Mouse (Mus musculus) T-cell, adult 2 months (primary cell): ENCODE results near the gene Fam98a.

Experiments
- DNase-seq: peaks from one replicate; pipeline ENCODE4 v3.0.0; 2022; ENCODE audit warnings: low spot score

Gene Fam98a

DNA sequence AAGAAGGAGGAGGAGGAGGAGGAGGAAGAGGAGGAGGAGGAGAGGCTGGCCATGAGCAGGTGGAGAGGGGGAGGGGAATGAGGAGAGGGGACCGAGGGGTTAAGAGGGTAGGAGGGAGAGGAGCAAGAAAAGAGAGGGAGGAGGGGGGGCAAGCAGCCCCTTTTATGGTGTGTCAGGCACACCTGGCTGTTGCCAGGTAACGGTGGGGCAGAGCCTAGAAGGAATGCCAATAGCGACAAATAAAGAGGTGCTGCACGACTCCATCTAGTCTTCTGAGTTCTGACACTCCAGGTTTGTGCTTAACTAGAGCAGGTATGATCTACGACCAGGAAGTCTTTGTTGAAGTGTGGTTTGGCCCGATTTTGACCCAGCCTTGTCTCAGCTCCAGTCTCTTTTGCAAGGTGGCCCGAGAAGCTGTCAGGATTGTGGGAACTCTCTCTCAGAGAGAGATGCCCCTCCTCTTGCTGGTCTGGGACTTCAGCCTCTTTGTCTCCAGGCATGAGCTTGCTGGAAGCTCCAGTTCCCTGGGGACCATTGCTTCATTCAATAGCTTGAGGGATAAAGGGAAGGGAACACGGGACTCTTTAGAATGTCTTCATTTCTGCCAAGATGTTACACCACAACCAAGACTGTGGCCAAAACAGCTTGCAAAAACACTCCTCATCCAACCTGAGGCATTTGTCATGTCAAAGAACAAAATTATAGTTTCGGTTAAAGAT, 29.2 kb downstream of the Fam98a start:
- no peak for DNase-seq

DNA sequence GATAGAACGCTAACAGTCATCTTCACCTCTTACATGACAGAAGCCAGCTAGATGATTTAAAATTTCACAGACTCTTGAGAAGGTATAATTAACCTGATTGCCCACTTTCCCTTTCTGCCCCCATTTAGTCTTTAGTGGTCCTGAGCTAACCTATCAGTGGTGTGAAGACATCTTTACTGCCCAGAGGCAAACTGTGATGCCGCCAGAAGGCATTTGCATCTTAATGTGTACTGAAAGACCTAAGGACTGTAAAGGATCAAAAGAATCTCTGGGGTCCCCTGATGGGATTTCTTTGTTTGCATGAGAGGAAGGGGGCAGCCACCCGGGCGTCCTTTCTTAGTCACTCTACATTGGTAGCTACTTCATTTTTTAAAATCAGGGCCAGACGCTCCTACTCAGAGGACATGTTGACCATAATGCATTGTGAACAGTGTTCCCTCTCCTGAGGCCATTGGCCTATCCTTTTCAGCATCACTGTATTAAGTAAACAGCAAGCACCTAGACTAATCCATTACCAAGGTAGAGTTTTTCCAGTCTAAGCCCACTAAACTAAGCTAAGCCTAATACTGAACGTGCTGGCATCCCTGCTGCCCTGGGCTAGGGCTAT, 30.4 kb downstream of the Fam98a start:
- no peak for DNase-seq

DNA sequence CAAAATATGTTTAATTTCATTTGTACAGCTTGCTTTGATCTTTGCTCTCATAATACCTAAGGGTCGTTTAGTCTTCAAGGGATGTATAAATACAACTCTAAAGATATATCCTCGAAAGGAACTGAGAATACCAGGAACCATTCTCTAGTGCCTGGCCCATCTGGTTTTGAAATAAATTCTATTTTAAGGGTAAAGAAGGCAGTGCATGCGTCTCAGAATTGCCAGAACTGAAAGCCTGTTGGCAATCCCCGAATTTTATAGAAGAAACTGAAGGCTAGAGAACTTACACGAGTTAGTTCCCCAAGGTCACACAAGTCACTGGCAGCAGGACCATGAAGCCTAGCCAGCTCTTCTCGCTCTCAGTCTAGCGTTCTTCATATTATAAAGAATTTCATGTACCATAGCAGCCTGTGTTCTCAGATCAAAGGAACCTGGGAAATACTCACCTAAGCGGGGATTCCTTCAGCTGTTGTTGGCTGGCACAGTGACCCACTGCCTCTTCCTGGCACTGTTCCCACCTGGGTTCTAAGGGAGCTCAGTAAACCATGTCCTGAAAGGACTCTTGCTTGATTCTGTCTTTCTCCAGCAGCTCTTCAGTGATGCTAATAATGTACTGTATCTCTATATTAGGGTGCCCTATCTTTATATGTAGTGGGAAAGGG, 32.4 kb downstream of the Fam98a start:
- DNase-seq, result no peak

DNA sequence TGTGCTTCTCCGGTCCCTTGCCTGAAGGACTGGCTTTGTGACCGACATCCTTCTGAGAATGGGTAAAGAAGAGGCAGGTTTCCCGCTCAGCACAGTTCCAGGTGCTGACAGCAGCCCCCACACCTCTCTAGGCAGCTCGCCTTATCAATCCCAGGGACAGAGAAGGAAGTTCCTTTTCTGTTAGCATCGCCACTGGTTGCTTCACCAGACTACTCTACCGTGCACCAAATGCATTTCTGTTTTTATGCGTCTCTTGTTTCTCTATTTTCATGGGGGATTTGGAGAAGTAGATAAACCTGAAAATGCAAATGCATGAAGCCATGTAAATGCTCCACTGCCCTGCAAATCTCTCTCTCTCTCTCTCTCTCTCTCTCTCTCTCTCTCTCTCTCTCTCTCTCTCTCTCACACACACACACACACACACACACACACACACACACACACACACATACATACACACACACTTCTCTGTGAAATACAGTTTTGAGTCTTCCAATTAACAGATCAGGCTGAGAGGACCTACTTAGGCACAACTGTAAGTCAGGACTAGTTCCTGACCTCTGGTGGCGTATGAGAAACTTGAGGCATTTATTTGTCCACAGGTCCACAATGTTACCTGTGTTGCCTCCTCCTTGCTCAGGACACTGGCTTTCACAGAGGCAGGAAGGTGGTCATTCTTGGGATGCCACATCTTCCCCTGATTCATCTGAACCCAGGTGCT, 33.4 kb downstream of the Fam98a start:
- DNase-seq, result no peak

DNA sequence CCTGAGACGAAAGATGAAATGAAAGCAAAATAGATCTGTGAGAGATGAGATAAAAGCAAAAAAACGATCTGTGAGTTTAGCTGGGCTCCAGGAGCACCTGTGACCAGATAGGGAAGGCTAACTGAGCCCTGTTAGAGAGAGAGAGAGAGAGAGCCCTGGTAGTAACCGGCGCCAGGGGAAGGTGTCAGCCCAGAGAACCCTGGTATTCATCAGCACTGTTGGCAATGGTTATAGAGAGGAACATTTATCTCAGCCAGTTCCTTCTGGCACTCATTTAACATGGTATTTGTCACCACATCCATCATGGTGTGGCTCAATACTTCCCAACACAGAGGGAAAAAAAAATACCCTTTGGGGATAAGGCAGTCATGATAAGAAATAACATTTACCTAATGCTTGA, 35.2 kb downstream of the Fam98a start:
- DNase-seq, result no peak

DNA sequence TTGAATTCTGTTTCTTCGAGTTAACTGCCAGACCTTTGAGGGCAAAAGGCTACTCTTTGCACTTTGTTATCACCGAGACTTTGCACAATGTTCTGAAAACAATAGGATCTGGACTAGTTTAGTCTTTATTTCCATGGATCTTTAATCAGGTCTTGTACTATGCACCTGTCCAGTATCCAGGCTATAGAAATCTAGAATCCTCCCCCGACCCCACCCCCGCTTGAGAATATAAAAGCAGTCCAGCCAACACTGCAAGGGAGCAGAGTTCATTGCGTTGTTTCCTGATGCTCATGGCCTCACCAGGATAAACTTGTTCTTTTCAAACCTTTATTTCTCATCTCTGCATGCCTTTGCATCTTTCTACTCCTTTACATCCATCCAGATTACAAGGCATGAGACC, 42.5 kb downstream of the Fam98a start:
- no peak for DNase-seq

DNA sequence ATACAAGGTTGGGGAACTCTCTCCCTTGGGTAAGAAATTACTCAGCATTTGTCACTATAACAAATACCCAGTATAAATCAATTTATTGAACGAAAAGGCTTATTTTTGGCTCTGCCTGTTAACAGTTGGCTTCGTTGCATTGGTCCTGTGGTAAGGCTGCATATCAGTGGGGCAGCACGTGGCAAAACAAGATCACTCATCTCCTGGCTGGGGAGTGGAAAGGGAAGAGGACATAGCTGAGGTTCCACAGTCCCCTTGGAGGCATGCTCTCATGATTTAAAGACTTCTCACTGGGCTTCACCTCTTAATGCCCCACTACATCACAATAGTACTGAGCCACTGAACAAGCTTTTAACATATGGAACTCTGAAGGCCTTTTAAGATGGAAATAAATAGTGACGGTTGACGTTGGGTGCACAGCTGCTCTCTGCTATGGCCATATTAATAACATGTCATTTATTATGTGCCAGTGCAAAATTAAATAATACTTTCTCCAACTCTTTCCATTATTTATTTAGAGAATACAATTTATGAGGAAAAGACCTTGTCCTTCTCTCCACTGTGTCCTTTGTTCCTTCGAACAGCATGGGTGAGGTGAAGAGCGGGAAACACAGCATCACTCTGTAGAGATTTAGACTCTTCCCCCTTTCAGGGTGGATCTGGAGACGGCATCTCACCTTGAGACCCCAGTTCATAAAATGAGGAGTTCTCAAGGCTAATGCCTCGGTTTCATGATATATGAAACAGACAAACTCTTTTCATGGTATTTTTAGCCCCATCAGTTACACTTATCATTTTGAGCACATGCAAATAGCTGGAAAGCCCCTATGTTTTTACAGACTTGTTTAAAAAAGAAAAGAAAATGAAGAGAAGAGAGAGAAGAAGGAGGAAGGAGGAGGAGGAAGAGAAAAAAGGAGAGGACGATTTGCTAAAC, 44.8 kb downstream of the Fam98a start:
- no peak for DNase-seq

DNA sequence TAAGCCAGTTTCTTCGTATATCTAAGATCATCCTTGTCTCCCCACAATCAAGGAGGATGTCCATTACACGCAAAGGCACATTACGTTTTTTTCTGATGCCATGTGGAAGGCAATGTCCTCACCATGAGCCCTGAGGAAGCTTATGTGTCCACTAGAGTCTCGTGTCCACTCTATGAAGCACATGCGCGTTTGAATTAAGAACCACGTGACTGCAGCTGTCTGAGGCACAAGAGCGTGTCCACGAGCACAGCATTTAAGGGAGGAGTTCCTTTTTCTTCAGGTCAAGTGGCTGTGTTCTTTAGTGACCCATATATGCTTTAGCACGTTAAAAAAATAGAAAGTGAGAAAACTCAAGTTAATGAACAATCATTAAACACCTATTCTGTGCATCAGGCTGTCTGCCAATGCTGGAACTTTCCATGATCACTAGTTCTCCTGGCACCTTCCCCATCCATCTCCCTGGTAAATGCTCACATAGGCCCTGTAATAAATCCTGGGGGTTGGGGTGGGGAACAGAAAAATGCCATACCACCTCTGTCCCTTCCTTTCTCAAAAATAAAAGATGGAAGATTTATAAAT, 45.6 kb downstream of the Fam98a start:
- DNase-seq, result no peak

DNA sequence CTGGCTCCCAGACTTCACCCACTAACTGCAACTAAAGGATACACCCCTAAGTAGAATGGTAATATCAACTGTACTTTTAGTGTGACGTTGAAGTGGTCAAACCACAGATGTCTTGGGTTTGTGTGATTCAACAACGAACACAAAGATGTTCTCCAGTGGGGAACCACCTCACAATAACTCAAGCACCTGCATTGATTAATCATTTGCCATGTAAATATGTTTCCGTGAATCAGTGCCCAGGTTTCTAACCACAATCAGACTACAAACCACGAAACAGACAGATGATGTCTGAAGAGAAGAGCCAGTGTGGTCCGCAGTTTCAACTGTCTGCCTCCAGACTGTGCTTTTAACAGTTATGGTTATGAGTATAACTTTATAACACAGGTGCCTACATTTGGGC, 46.7 kb downstream of the Fam98a start:
- no peak for DNase-seq

DNA sequence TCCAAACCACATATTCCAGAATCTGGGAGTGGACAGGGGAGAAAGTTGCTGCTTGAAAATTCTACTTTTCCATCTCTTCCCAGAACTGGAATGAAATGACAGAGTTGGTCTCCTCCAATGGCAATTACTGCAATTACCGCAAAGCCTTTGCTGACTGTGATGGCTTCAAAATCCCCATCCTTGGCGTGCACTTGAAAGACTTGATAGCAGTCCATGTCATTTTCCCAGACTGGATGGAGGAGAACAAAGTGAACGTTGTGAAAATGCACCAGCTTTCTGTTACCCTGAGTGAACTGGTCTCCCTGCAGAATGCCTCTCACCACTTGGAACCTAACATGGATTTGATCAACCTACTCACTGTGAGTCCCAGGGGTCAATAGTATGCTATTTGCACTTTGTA, 48.7 kb downstream of the Fam98a start:
- DNase-seq, result no peak

DNA sequence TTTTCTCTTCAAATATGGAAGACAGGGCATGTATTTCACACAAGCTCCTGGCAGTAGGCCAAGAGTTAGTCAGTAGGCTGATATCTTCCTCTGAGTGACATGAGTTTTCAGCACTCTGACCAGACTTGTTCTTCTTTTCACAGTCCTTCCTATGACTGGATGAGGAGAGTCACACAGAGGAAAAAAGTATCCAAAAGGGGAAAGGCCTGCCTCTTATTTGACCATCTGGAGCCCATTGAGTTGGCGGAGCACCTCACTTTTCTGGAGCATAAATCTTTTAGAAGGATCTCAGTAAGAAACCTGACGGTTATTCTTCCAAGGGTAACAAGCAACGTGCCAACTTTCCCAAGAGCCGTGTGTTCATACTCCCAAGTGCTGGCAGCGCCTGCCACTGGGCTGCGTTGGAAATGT, 53.5 kb downstream of the Fam98a start:
- DNase-seq, result no peak

DNA sequence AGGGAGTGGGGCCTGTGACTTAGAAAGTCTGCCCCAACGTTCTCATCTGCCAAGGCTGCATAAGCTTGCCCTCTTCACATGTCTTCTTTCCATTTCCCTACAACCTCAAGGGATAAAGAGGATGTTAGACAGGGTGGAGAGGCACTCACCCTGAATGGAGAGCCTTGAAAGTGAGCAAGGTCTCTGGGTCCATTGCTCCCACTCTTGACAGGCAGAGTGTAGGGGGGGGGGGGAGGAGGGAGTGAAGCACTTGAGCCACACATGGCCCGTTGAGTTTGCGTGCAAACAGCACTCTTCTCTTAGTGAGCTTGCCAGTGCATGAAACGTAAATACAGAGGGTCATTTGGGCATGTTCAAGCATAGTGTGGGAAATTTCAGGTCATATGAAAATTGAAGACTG, 56.5 kb downstream of the Fam98a start:
- DNase-seq, result no peak
